18 mouse cellular contexts compared by ENCODE assay signal in genomic region chr4:58887626-58888025, GRCm38 (mm10). TPM values are rescaled to one million over a fixed set of nuclear protein-coding genes. Genes with fewer than 3 reads are reported as not detected.
A peak's percentile ranks its signal among the peaks of the same experiment; 100 is the strongest.
DNase-seq lines count a peak whose midpoint lies in the region; TF ChIP-seq lines count a peak whose summit lies in the region.
"Had no signal": no experiment of that assay in that cellular context is flagged by ENCODE, and none has a peak within 500 bp of the region (broad histone marks: within the 10 kb centered on the region; RNA-seq: fewer than 3 reads in every experiment).

No protein-coding gene starts in this region.

- peak; percentile 87 for DNase-seq in heart, adult 11 months
- DNase-seq in heart, postnatal 14 days, result no peak
- no peak for DNase-seq in layer of hippocampus, adult 2 months (ENCODE audit: low spot score in 2 of 2)
- DNase-seq in layer of hippocampus, adult 11-12 months (ENCODE audit: low spot score), result no peak
- DNase-seq in 416B (ENCODE audit: low read depth) (peak; percentile 45), NIH3T3 (ENCODE audit: low read depth) (peak; percentile 16)
- no peak for DNase-seq in kidney, adult 9 months
- no peak for DNase-seq in spleen, adult 12 weeks (ENCODE audit: low spot score)
- DNase-seq: cerebellum, postnatal 25 days; forebrain, postnatal 0 days; kidney, adult 11 months; kidney, postnatal 4 days; liver, embryonic 13.5 days; lung, embryonic 14.5 days; midbrain, embryonic 14.5 days had no signal

- intact Hi-C loops in heart, postnatal 14 days (cut with DNase I), result no loop called here

- H3K4me3 ChIP-seq in layer of hippocampus, adult 2 months, result no peak overlapping the region
- H3K4me3 ChIP-seq: embryonic facial prominence, embryonic 12.5 days; hindbrain, embryonic 12.5 days; liver, embryonic 13.5 days had no signal

- TF ChIP-seq CTCF in layer of hippocampus, adult 2 months (conservative IDR thresholded peaks at IDR 0.05), result peak; percentile 38

- H3K27ac ChIP-seq in layer of hippocampus, adult 2 months, result no peak overlapping the region
- H3K27ac ChIP-seq: embryonic facial prominence, embryonic 12.5 days; hindbrain, embryonic 12.5 days; liver, embryonic 13.5 days had no signal

RNA-seq across cellular contexts. Expression of gene Ecpas, which starts 24.9 kb away (rescaled TPM):
- 100 to 1,000 TPM; 166 to 176 TPM for total RNA-seq in heart, postnatal 14 days (2021)
- 100 to 1,000 TPM; 117 to 120 TPM for total RNA-seq in layer of hippocampus, adult 2 months (2021)

RNA-seq across cellular contexts. Expression of gene Zkscan16, which starts 55.8 kb away (rescaled TPM):
- total RNA-seq in heart, postnatal 14 days (2021), result not detected
- total RNA-seq in layer of hippocampus, adult 2 months (2021), result 10 to 100 TPM; 51.3 to 53.1 TPM
- total RNA-seq: megakaryocyte-erythroid progenitor cell, adult 5-6 weeks had no signal

Comparison
In these comparisons a context has a peak if more than half of its experiments do, and no peak if none do; other contexts are left out.
1. DNase-seq: peak in heart, adult 11 months (single experiment), 416B (single experiment) and NIH3T3 (single experiment); none in heart, postnatal 14 days (0 of 2), layer of hippocampus, adult 2 months (0 of 2), layer of hippocampus, adult 11-12 months (single experiment), kidney, adult 9 months (single experiment) and spleen, adult 12 weeks (single experiment).
2. RNA of gene Zkscan16, which starts 55.8 kb away (total RNA-seq): 51.3 to 53.1 TPM in layer of hippocampus, adult 2 months; not detected in heart, postnatal 14 days; every median in the first group is over 10 times any median in the second.